Mouse (Mus musculus) stomach, embryonic 15.5 days (tissue): ENCODE results near the gene Spata25. TPM values are rescaled to one million over a fixed set of nuclear protein-coding genes. Genes with fewer than 3 reads are reported as not detected.
"Not testable (repeated sequence)": the region's sequence is repeated elsewhere in the genome, so short reads cannot be mapped to it uniquely, and the experiment has no call there.

ENCODE experiments used
- ATAC-seq: fragments of 200-750 bp; cut with Nextera tagmentation; 2 replicates; pipeline ENCODE4 v1.8.0; 2017; ENCODE audit warnings: low read depth, moderate number of reproducible peaks, moderate TSS enrichment; ENCODE audit not compliant: insufficient read depth, low FRiP score
- H3K27ac ChIP-seq: fragments of 300-500 bp; sonication (generic); 2 replicates; pipeline ENCODE4 v1.5.1; 2015; ENCODE audit warnings: mild to moderate bottlenecking, inconsistent platforms
- H3K27me3 ChIP-seq: fragments of 300-500 bp; sonication (generic); replicated peaks from 2 replicates; pipeline ENCODE4 v1.6.1; 2015; ENCODE audit warnings: inconsistent platforms
- H3K36me3 ChIP-seq: fragments of 300-500 bp; sonication (generic); 2 replicates; pipeline ENCODE4 v1.6.1; 2015; ENCODE audit warnings: inconsistent platforms
- H3K4me1 ChIP-seq: fragments of 300-500 bp; sonication (generic); 2 replicates; pipeline ENCODE4 v1.6.1; 2015; ENCODE audit warnings: inconsistent platforms
- H3K4me2 ChIP-seq: fragments of 300-500 bp; sonication (generic); 2 replicates; pipeline ENCODE4 v1.6.1; 2015; ENCODE audit warnings: mild to moderate bottlenecking, inconsistent platforms
- H3K4me3 ChIP-seq: fragments of 300-500 bp; sonication (generic); replicated peaks from 2 replicates; pipeline ENCODE4 v1.5.1; 2015; ENCODE audit warnings: inconsistent platforms
- H3K9ac ChIP-seq: fragments of 300-500 bp; sonication (generic); 2 replicates; pipeline ENCODE4 v1.6.1; 2015; ENCODE audit warnings: inconsistent platforms
- H3K9me3 ChIP-seq: fragments of 300-500 bp; sonication (generic); 2 replicates; pipeline ENCODE4 v1.6.1; 2016; ENCODE audit warnings: inconsistent platforms
- WGBS: fragments of 180-500 bp; shearing (Covaris S2); methylation state at CpG from one replicate; pipeline ENCODE4 v1.1.7; 2015; 5-methylcytosine and 5-hydroxymethylcytosine counted together
- polyA plus RNA-seq: library from polyadenylated mRNA; unstranded; fragments of >200 nt; fragmentation: Nextera tagmentation; extraction: Ambion mirVana; gene quantifications from 2 replicates; pipeline ENCODE4 v1.2.1, GENCODE M21; 2015

Spata25 gene
- polyA plus RNA-seq, 1 experiment from 2014 or later, result not detected

- H3K4me2 ChIP-seq, result peak overlapping the region; percentile 0; the same call in 1 of the 2 replicates
- peaks cover 5% of the 10 kb centered on the region for H3K27me3 ChIP-seq
- peak; percentile 67 for ATAC-seq
- no peaks in the 10 kb centered on the region for H3K36me3 ChIP-seq
- H3K4me3 ChIP-seq, result no peak overlapping the region
- 19% methylated on average over 9 of the region's 9 CpGs for WGBS
- H3K9ac ChIP-seq, result no peak overlapping the region
- no peaks in the 10 kb centered on the region for H3K9me3 ChIP-seq
- H3K4me1 ChIP-seq, result peaks cover 45% of the 10 kb centered on the region
- peak overlapping the region; percentile 84 for H3K27ac ChIP-seq
Observed at GRCm38 (mm10) chr2:164862179-164862861, 34.0 kb upstream of the Spata25 start.

- 56% methylated on average over 4 of the region's 4 CpGs for WGBS
- no peak for ATAC-seq
- H3K4me1 ChIP-seq, result peaks cover 50% of the 10 kb centered on the region
Observed at GRCm38 (mm10) chr2:164861094-164861493, 32.8 kb upstream of the Spata25 start.

GRCm38 (mm10) chr2:164859640-164860432 is 31.5 kb upstream of the Spata25 start:
- peaks cover 51% of the 10 kb centered on the region for H3K4me1 ChIP-seq
- no peaks in the 10 kb centered on the region for H3K9me3 ChIP-seq
- WGBS, result 60% methylated on average over 9 of the region's 9 CpGs
- no peak overlapping the region for H3K4me3 ChIP-seq
- ATAC-seq, result no peak
- H3K27ac ChIP-seq, result no peak overlapping the region
- H3K27me3 ChIP-seq, result peaks cover 12% of the 10 kb centered on the region
- H3K4me2 ChIP-seq, result no peak overlapping the region
- H3K9ac ChIP-seq, result no peak overlapping the region
- H3K36me3 ChIP-seq, result no peaks in the 10 kb centered on the region

More at GRCm38 (mm10) chr2:164861094-164861493, 32.8 kb upstream of the Spata25 start:
- Histone ChIP-seq H3K4me2 (no peak overlapping the region), H3K27ac (no peak overlapping the region; the same call in 1 of the 2 replicates), H3K4me3 (no peak overlapping the region), H3K36me3 (no peaks in the 10 kb centered on the region), H3K27me3 (peaks cover 12% of the 10 kb centered on the region), H3K9me3 (no peaks in the 10 kb centered on the region), H3K9ac (no peak overlapping the region)

- Histone ChIP-seq H3K4me3 (no peak overlapping the region), H3K27ac (no peak overlapping the region), H3K4me1 (peaks cover 48% of the 10 kb centered on the region), H3K9me3 (no peaks in the 10 kb centered on the region), H3K27me3 (peaks cover 12% of the 10 kb centered on the region), H3K4me2 (no peak overlapping the region), H3K9ac (no peak overlapping the region), H3K36me3 (no peaks in the 10 kb centered on the region)
- WGBS, result 54% methylated on average over 2 of the region's 2 CpGs
- no peak for ATAC-seq
Observed at GRCm38 (mm10) chr2:164859155-164859554, 30.8 kb upstream of the Spata25 start.

- H3K27me3 ChIP-seq, result peaks cover 12% of the 10 kb centered on the region
- H3K4me3 ChIP-seq, result peak overlapping the region; percentile 51
- H3K36me3 ChIP-seq, result no peaks in the 10 kb centered on the region
- H3K27ac ChIP-seq, result peak overlapping the region; percentile 64; the same call in 1 of the 2 replicates
- 13% methylated on average over 19 of the region's 19 CpGs for WGBS
- 0 out of 2 replicates have a peak overlapping the region, but pooled peaks have one; percentile 27 for H3K9ac ChIP-seq
- H3K4me1 ChIP-seq, result peaks cover 48% of the 10 kb centered on the region
- ATAC-seq, result no peak
- H3K9me3 ChIP-seq, result no peaks in the 10 kb centered on the region
- peak overlapping the region; percentile 94 for H3K4me2 ChIP-seq
Observed at GRCm38 (mm10) chr2:164857842-164858553, 29.7 kb upstream of the Spata25 start.

GRCm38 (mm10) chr2:164857101-164857821 is 28.9 kb upstream of the Spata25 start, which contains the start of gene Pltp:
TSS of gene Pltp (minus strand) at chr2:164857711.
- no peaks in the 10 kb centered on the region for H3K36me3 ChIP-seq
- H3K4me2 ChIP-seq, result peak within 1 kb of the TSS; percentile 94
- H3K9ac ChIP-seq, result peak within 1 kb of the TSS; percentile 40; the same call in 1 of the 2 replicates
- peaks cover 42% of the 10 kb centered on the region for H3K4me1 ChIP-seq
- WGBS, result under 1% methylated on average over 46 of the region's 47 CpGs
- no peaks in the 10 kb centered on the region for H3K9me3 ChIP-seq
- H3K27ac ChIP-seq, result peak within 1 kb of the TSS; percentile 73; the same call in 1 of the 2 replicates
- peak within 1 kb of the TSS; percentile 51 for H3K4me3 ChIP-seq
- peak; percentile 51; the same call in 1 of the 2 replicates for ATAC-seq
- H3K27me3 ChIP-seq, result peaks cover 12% of the 10 kb centered on the region

GRCm38 (mm10) chr2:164856309-164857100 is 28.2 kb upstream of the Spata25 start:
- Histone ChIP-seq H3K9me3 (no peaks in the 10 kb centered on the region), H3K36me3 (no peaks in the 10 kb centered on the region), H3K9ac (peak overlapping the region; percentile 40; the same call in 1 of the 2 replicates), H3K27me3 (peaks cover 12% of the 10 kb centered on the region), H3K4me1 (peaks cover 36% of the 10 kb centered on the region), H3K27ac (no peak overlapping the region), H3K4me3 (peak overlapping the region; percentile 51), H3K4me2 (peak overlapping the region; percentile 94)
- ATAC-seq, result no peak
- 2% methylated on average over 42 of the region's 42 CpGs for WGBS

- H3K9me3 ChIP-seq, H3K36me3 ChIP-seq, ATAC-seq, H3K4me2 ChIP-seq, H3K4me3 ChIP-seq, H3K9ac ChIP-seq, H3K27ac ChIP-seq: not testable (repeated sequence)
- Histone ChIP-seq H3K27me3 (peaks cover 12% of the 10 kb centered on the region), H3K4me1 (peaks cover 30% of the 10 kb centered on the region)
- 79% methylated on average over 5 of the region's 5 CpGs for WGBS
Observed at GRCm38 (mm10) chr2:164855572-164855971, 27.2 kb upstream of the Spata25 start.

- H3K4me3 ChIP-seq, result no peak overlapping the region
- 75% methylated on average over 8 of the region's 8 CpGs for WGBS
- no peaks in the 10 kb centered on the region for H3K27me3 ChIP-seq
- H3K27ac ChIP-seq, result no peak overlapping the region
- H3K4me1 ChIP-seq, result no peaks in the 10 kb centered on the region
- no peak overlapping the region for H3K4me2 ChIP-seq
- ATAC-seq, result no peak
- no peaks in the 10 kb centered on the region for H3K36me3 ChIP-seq
- no peak overlapping the region for H3K9ac ChIP-seq
- no peaks in the 10 kb centered on the region for H3K9me3 ChIP-seq
Observed at GRCm38 (mm10) chr2:164850061-164850460, 21.7 kb upstream of the Spata25 start.

GRCm38 (mm10) chr2:164845782-164846181 is 17.4 kb upstream of the Spata25 start:
- WGBS, result 50% methylated on average over 3 of the region's 3 CpGs
- no peak overlapping the region for H3K4me2 ChIP-seq

More at GRCm38 (mm10) chr2:164845782-164846181, 17.4 kb upstream of the Spata25 start:
- no peak for ATAC-seq
- Histone ChIP-seq H3K4me1 (no peaks in the 10 kb centered on the region), H3K9ac (no peak overlapping the region), H3K27me3 (no peaks in the 10 kb centered on the region), H3K9me3 (no peaks in the 10 kb centered on the region), H3K36me3 (no peaks in the 10 kb centered on the region), H3K4me3 (no peak overlapping the region), H3K27ac (no peak overlapping the region)
